Mouse (Mus musculus): ENCODE measurements around the gene Serpinb8. TPM values are rescaled to one million over a fixed set of nuclear protein-coding genes. Genes with fewer than 3 reads are reported as not detected.

The Serpinb8 gene
- polyA plus RNA-seq (2016; fragmentation: Nextera tagmentation; extraction: Ambion mirVana): 0.31 and 0.50 TPM in 2 replicates

GRCm38 (mm10) chr1:107589691-107590470 lies at the start of gene Serpinb8:
Gene Serpinb8, plus strand, starts transcription at chr1:107590006.
- H3K9me3 ChIP-seq: no peaks in the 10 kb centered on the region
- 0 out of 2 replicates have a peak, but pooled peaks cover 3% of the 10 kb centered on the region for H3K4me1 ChIP-seq
- no peak within 1 kb of the TSS for H3K27ac ChIP-seq
- DNase-seq (ENCODE audit: extremely low spot score, low spot score): no peak
- 62% methylated on average over 10 of the region's 10 CpGs for WGBS
- no peak within 1 kb of the TSS for H3K4me3 ChIP-seq
- no peaks in the 10 kb centered on the region for H3K36me3 ChIP-seq (replicated peaks)
- no peaks in the 10 kb centered on the region for H3K27me3 ChIP-seq (ENCODE audit: poor library complexity, severe bottlenecking)

DNA sequence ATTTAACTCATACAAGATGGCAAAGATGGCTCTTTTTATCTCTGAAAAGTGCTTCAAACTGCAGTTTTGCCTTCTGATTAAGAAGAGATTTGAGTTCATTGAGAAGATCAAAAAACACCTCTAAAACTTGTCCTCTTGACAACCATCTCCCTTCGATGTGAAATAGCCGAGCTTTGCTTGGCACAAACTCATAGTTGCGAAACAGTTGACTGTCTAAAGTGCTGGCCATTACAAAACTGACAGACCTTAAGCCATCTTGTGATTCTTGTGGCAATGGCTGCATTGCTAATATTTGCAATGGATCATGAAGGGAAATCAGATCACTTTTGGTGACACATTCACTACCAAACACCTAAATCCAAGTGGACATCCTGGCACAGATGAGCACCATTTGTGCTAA lies 30.3 kb upstream of the Serpinb8 start:
- Histone ChIP-seq H3K4me3 (no peak overlapping the region), H3K36me3 (replicated peaks) (no peaks in the 10 kb centered on the region), H3K4me1 (no peaks in the 10 kb centered on the region), H3K9me3 (no peaks in the 10 kb centered on the region), H3K27ac (no peak overlapping the region), H3K27me3 (ENCODE audit: poor library complexity, severe bottlenecking) (no peaks in the 10 kb centered on the region)
- WGBS: 91% methylated on average over 3 of the region's 3 CpGs
- DNase-seq (ENCODE audit: extremely low spot score, low spot score): no peak

DNA sequence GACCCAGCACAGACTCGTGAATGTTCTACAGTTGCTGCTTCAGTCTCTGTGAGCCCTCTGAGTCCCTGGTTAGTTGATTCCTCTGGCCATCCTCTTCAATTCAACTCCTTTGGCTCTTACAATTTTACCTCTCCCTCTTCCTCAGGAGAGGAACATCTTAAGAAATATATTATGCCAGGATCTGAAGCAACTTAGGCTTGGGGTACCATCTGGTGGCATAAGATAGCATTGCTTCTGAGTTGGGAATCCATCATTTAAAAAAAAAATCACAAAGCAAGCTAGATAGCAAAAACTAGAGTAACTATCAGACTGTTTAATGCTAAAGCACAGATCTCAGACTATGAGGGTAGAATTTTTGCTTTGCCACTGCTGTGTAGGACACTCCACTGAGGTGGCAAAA lies 27.7 kb upstream of the Serpinb8 start:
- Histone ChIP-seq H3K36me3 (replicated peaks) (no peaks in the 10 kb centered on the region), H3K4me3 (no peak overlapping the region), H3K9me3 (no peaks in the 10 kb centered on the region), H3K27me3 (ENCODE audit: poor library complexity, severe bottlenecking) (no peaks in the 10 kb centered on the region), H3K4me1 (no peaks in the 10 kb centered on the region), H3K27ac (no peak overlapping the region)
- 93% methylated on average over 1 of the region's 1 CpGs for WGBS
- no peak for DNase-seq (ENCODE audit: extremely low spot score, low spot score)

- Histone ChIP-seq H3K27ac (no peak overlapping the region), H3K27me3 (ENCODE audit: poor library complexity, severe bottlenecking) (no peaks in the 10 kb centered on the region)
- DNase-seq (ENCODE audit: extremely low spot score, low spot score): no peak
These were observed 24.2 kb upstream of the Serpinb8 start for GRCm38 (mm10) chr1:107565644-107566043.

DNA sequence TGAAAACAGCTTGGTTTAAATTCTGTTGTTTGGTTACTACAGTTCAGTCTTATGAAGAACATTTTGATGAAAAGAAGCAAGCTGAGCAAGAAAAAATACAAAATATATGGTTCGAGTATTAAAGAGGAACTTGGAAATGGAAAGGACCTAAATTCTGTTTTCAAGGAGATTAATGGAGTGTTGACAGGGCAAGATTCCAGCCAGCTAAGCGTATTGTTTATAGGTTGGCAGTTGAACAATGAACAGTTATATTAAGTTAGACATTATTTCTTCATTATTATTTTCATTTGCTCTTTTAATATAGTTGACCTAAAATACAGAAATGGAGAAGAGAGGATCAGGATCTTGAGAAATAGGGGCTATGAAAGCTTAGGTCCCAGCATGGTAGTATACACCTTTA lies 13.7 kb upstream of the Serpinb8 start:
- Histone ChIP-seq H3K4me1 (no peaks in the 10 kb centered on the region), H3K4me3 (no peak overlapping the region)
- WGBS: 84% methylated on average over 2 of the region's 2 CpGs

More at GRCm38 (mm10) chr1:107565644-107566043, 24.2 kb upstream of the Serpinb8 start:
- H3K9me3 ChIP-seq: no peaks in the 10 kb centered on the region
- no peaks in the 10 kb centered on the region for H3K4me1 ChIP-seq
- no peak overlapping the region for H3K4me3 ChIP-seq
- H3K36me3 ChIP-seq (replicated peaks): no peaks in the 10 kb centered on the region

DNA sequence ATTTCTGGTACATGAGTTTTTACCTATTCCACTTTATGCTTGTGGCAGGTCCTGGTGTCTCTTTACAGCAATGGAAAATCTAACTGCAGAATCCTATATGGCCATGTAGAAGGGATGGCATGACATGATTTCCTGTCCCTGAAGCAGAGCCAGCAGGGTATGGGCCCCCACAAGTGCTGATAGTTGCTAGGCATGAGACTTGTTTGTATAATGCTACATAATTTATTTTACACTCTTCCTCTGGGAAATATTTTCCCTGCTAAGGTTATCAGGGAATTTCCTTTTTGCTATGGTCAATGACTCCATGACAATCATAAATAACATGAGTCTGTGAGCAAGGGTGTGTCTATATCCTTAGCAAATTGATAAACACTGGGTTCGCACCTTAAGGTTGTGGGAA lies 12.3 kb upstream of the Serpinb8 start:
- H3K36me3 ChIP-seq (replicated peaks): no peaks in the 10 kb centered on the region
- no peak for DNase-seq (ENCODE audit: extremely low spot score, low spot score)
- WGBS: 89% methylated on average over 1 of the region's 1 CpGs
- H3K9me3 ChIP-seq: no peaks in the 10 kb centered on the region
- H3K4me1 ChIP-seq: no peaks in the 10 kb centered on the region
- H3K27me3 ChIP-seq (ENCODE audit: poor library complexity, severe bottlenecking): no peaks in the 10 kb centered on the region
- no peak overlapping the region for H3K4me3 ChIP-seq
- no peak overlapping the region for H3K27ac ChIP-seq

More for the DNA sequence above, 13.7 kb upstream of the Serpinb8 start:
- no peaks in the 10 kb centered on the region for H3K36me3 ChIP-seq (replicated peaks)
- no peaks in the 10 kb centered on the region for H3K27me3 ChIP-seq (ENCODE audit: poor library complexity, severe bottlenecking)
- no peaks in the 10 kb centered on the region for H3K9me3 ChIP-seq
- H3K27ac ChIP-seq: no peak overlapping the region
- no peak for DNase-seq (ENCODE audit: extremely low spot score, low spot score)

DNA sequence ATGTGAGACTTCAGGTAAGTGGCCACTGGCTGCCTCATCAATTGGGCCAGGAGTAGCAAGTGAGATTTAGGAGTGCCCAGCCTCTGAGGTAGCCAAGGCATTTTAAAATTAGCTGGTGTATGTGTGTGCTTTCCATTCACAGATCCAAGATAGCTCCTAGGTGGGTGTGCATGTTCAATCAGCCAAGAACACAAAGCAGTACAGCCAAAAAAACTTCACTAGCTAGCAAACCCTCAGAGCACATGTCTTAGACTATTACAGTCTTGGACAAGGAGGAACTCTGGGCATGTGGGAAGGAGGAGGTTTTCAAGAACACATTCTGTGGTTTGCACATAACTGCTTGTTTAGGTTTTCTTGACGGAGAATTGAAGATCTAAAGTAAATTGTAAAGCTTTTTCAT lies 8.6 kb upstream of the Serpinb8 start:
- H3K4me3 ChIP-seq: no peak overlapping the region
- no peaks in the 10 kb centered on the region for H3K4me1 ChIP-seq
- H3K36me3 ChIP-seq (replicated peaks): no peaks in the 10 kb centered on the region
- no peak overlapping the region for H3K27ac ChIP-seq
- H3K9me3 ChIP-seq: no peaks in the 10 kb centered on the region
- DNase-seq (ENCODE audit: extremely low spot score, low spot score): no peak
- no peaks in the 10 kb centered on the region for H3K27me3 ChIP-seq (ENCODE audit: poor library complexity, severe bottlenecking)
- WGBS: 88% methylated on average over 1 of the region's 1 CpGs

DNA sequence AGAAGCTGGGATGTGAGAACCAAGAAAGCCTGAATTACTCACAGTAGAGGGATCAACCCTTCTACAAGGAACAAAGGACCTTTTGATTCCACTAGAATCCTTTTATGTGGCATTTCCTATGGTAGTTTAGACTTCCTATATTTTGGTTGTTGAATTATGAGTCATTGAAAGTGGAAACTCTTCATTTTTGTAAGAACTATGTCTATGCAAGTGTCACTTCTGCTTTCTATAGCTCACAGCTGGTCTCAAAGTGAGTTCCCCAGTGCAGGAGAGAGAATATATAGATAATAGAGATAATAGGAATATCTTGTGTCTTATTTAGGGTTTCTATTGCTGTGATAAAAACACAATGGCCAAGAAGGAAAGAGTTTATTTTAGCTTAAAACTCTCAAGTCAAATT lies 6.9 kb upstream of the Serpinb8 start:
- DNase-seq (ENCODE audit: extremely low spot score, low spot score): no peak
- no peak overlapping the region for H3K27ac ChIP-seq
- no peak overlapping the region for H3K4me3 ChIP-seq
- H3K36me3 ChIP-seq (replicated peaks): no peaks in the 10 kb centered on the region
- no peaks in the 10 kb centered on the region for H3K27me3 ChIP-seq (ENCODE audit: poor library complexity, severe bottlenecking)
- no peaks in the 10 kb centered on the region for H3K9me3 ChIP-seq
- H3K4me1 ChIP-seq: no peaks in the 10 kb centered on the region

DNA sequence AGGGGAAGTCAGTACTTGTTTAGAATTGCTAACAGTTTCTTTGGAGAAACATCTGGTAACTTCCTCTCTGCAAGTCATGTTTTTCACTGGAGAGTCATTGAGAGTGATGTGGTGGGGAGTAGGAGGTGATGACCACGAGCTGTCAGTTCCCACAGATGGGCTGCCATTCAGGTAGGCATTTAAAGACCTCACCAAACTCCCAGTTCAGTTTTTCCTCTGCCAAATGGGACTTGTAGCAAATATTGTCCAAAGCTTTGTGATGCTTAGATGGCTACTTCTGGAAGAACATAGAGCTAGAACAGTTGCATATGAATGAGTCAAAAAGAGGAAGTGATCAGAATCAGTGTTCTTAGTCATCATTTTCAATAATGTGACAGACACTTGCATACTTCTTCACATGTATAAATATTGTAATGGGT lies 5.8 kb upstream of the Serpinb8 start:
- Histone ChIP-seq H3K9me3 (no peaks in the 10 kb centered on the region), H3K27me3 (ENCODE audit: poor library complexity, severe bottlenecking) (no peaks in the 10 kb centered on the region), H3K27ac (no peak overlapping the region), H3K4me3 (no peak overlapping the region), H3K4me1 (no peaks in the 10 kb centered on the region), H3K36me3 (replicated peaks) (no peaks in the 10 kb centered on the region)
- DNase-seq (ENCODE audit: extremely low spot score, low spot score): no peak
- WGBS: 72% methylated on average over 1 of the region's 1 CpGs

GRCm38 (mm10) chr1:107584932-107585331 lies 4.9 kb upstream of the Serpinb8 start:
- Histone ChIP-seq H3K9me3 (no peaks in the 10 kb centered on the region), H3K4me1 (0 out of 2 replicates have a peak, but pooled peaks cover 3% of the 10 kb centered on the region), H3K36me3 (replicated peaks) (no peaks in the 10 kb centered on the region), H3K27me3 (ENCODE audit: poor library complexity, severe bottlenecking) (no peaks in the 10 kb centered on the region), H3K27ac (no peak overlapping the region), H3K4me3 (no peak overlapping the region)
- 91% methylated on average over 3 of the region's 3 CpGs for WGBS
- no peak for DNase-seq (ENCODE audit: extremely low spot score, low spot score)

DNA sequence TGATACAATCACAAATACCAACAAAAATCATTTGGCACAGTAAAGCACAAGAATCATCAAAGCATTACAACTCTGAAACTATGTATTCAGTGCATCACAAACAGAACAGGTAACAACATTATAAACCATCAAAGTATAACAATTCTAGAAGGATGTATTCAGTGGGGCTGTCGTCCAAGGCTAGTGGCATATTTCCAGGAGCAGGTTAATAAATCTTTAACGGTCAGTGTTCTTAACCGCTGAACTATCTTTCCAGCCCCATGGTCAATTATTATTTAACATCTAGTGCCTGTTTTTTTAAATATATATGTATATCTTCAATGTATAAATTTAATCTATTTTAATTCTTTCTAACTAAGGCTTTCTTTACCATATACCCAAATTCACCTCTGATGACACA lies 3.6 kb upstream of the Serpinb8 start:
- Histone ChIP-seq H3K4me1 (0 out of 2 replicates have a peak, but pooled peaks cover 3% of the 10 kb centered on the region), H3K36me3 (replicated peaks) (no peaks in the 10 kb centered on the region), H3K27ac (no peak overlapping the region), H3K27me3 (ENCODE audit: poor library complexity, severe bottlenecking) (no peaks in the 10 kb centered on the region), H3K9me3 (no peaks in the 10 kb centered on the region), H3K4me3 (no peak overlapping the region)
- DNase-seq (ENCODE audit: extremely low spot score, low spot score): no peak
- 95% methylated on average over 3 of the region's 3 CpGs for WGBS

DNA sequence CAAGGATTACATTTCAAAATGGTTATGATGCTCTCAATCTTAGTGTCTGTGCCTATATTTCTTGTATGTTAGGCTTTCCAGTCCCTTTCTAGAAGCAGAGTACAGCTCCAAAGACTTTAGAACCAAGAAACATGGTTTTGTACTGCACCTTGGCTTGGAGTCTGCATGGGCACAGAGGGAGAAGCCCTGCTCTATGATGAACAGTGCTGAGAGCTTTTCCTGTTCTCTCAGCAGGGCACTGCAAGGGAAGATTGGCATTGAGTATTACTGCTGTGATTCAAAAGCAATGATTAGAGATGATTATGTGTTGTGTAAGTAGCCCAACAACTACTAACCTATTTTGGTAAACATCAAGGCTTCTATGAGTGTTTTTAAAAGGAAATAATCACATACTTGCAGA lies 1.6 kb upstream of the Serpinb8 start:
- Histone ChIP-seq H3K9me3 (no peaks in the 10 kb centered on the region), H3K4me3 (no peak overlapping the region), H3K27me3 (ENCODE audit: poor library complexity, severe bottlenecking) (no peaks in the 10 kb centered on the region), H3K4me1 (0 out of 2 replicates have a peak, but pooled peaks cover 3% of the 10 kb centered on the region), H3K36me3 (replicated peaks) (no peaks in the 10 kb centered on the region), H3K27ac (no peak overlapping the region)
- DNase-seq (ENCODE audit: extremely low spot score, low spot score): no peak

- no peak for DNase-seq (ENCODE audit: extremely low spot score, low spot score)
- WGBS: 74% methylated on average over 1 of the region's 1 CpGs
- Histone ChIP-seq H3K27ac (no peak overlapping the region), H3K9me3 (no peaks in the 10 kb centered on the region), H3K4me3 (no peak overlapping the region), H3K36me3 (replicated peaks) (no peaks in the 10 kb centered on the region), H3K4me1 (0 out of 2 replicates have a peak, but pooled peaks cover 3% of the 10 kb centered on the region), H3K27me3 (ENCODE audit: poor library complexity, severe bottlenecking) (no peaks in the 10 kb centered on the region)
These were observed 1.2 kb upstream of the Serpinb8 start for GRCm38 (mm10) chr1:107588642-107589041.

Measured in forebrain, embryonic 10.5 days (tissue).